Mouse (Mus musculus) MEL (cell line): Measurements from ENCODE around the gene Sbp. TPM values are rescaled to one million over a fixed set of nuclear protein-coding genes. Genes with fewer than 3 reads are reported as not detected.
A peak's percentile ranks its signal among the peaks of the same experiment; 100 is the strongest.
"Not testable (repeated sequence)": the region's sequence is repeated elsewhere in the genome, so short reads cannot be mapped to it uniquely, and the experiment has no call there.

ENCODE experiments used
- DNase-seq: peaks from one replicate; pipeline ENCODE4 v3.0.0; 2011; ENCODE audit warnings: low read depth, low spot score
- H3K27ac ChIP-seq: 2 replicates; pipeline ENCODE4 v1.5.1; 2012; ENCODE audit warnings: low read depth, mild to moderate bottlenecking, control low read depth, low read length, moderate library complexity; ENCODE audit not compliant: control insufficient read depth
- H3K27me3 ChIP-seq, 2 experiments: fragments of 150-350 bp in 1 of 2; sonication (generic) in 1 of 2; 2 replicates each; pipeline ENCODE4 v1.6.1; 2012; ENCODE audit warnings: low read length in 2 of 2, mild to moderate bottlenecking in 2 of 2, improper control_type of control experiment in 1 of 2, moderate library complexity in 1 of 2; ENCODE audit not compliant: insufficient read depth in 2 of 2, control insufficient read depth in 1 of 2
- H3K36me3 ChIP-seq, 2 experiments: 2 replicates each; pipeline ENCODE4 v1.6.1; 2012 to 2014; ENCODE audit warnings: low read length in 2 of 2, improper control_type of control experiment in 1 of 2, inconsistent platforms in 1 of 2, mild to moderate bottlenecking in 1 of 2; ENCODE audit not compliant: insufficient read depth in 2 of 2, control insufficient read depth in 1 of 2
- H3K4me1 ChIP-seq, 2 experiments: fragments of 150-350 bp in 1 of 2; sonication (generic) in 1 of 2; 2 replicates each; pipeline ENCODE4 v1.6.1; 2012; ENCODE audit warnings: low read length in 2 of 2, improper control_type of control experiment in 1 of 2, mild to moderate bottlenecking in 1 of 2; ENCODE audit not compliant: insufficient read depth in 2 of 2, control insufficient read depth in 1 of 2
- H3K4me3 ChIP-seq, 2 experiments: fragments of 150-350 bp in 1 of 2; sonication (generic) in 1 of 2; 2 replicates each; pipeline ENCODE4 v1.5.1; 2012; ENCODE audit warnings: low read depth in 2 of 2, low read length in 2 of 2, mild to moderate bottlenecking in 2 of 2, moderate library complexity in 2 of 2, control low read depth in 1 of 2, improper control_type of control experiment in 1 of 2; ENCODE audit not compliant: control insufficient read depth in 1 of 2, insufficient read depth in 1 of 2
- H3K79me2 ChIP-seq: 2 replicates; pipeline ENCODE4 v1.6.1; 2012; ENCODE audit warnings: mild to moderate bottlenecking, low read length, moderate library complexity; ENCODE audit not compliant: control insufficient read depth, poor library complexity, insufficient read depth
- H3K9ac ChIP-seq: 2 replicates; pipeline ENCODE4 v1.6.1; 2012; ENCODE audit warnings: low read depth, mild to moderate bottlenecking, control low read depth, low read length, moderate library complexity; ENCODE audit not compliant: control insufficient read depth, poor library complexity, severe bottlenecking
- H3K9me3 ChIP-seq: fragments of 150-350 bp; sonication (generic); replicated peaks from 2 replicates; pipeline ENCODE4 v1.6.1; 2012; ENCODE audit warnings: mild to moderate bottlenecking, low read length, improper control_type of control experiment, moderate library complexity; ENCODE audit not compliant: insufficient read depth
- BHLHE40 ChIP-seq: IDR thresholded peaks from 2 replicates; pipeline ENCODE4 v1.6.1; 2012; ENCODE audit warnings: low read depth, mild to moderate bottlenecking, inconsistent platforms, low read length, improper control_type of control experiment, borderline replicate concordance
- CHD2 ChIP-seq: IDR thresholded peaks from 2 replicates; pipeline ENCODE4 v1.6.1; 2011; ENCODE audit warnings: low read length, improper control_type of control experiment
- CTCF ChIP-seq, 3 experiments: IDR thresholded peaks in 2 of 3; conservative IDR thresholded peaks in 1 of 3; 2 replicates each; pipeline ENCODE4 v1.5.1; 2011 to 2012; ENCODE audit warnings: low read length in 3 of 3, low read depth in 2 of 3, mild to moderate bottlenecking in 2 of 3, improper control_type of control experiment in 1 of 3, inconsistent platforms in 1 of 3, mixed read lengths in 1 of 3, moderate library complexity in 1 of 3; ENCODE audit not compliant: control insufficient read depth in 1 of 3, insufficient read depth in 1 of 3, poor library complexity in 1 of 3, severe bottlenecking in 1 of 3
- E2F4 ChIP-seq: IDR thresholded peaks from 2 replicates; pipeline ENCODE4 v1.6.1; 2011; ENCODE audit warnings: low read depth, low read length, improper control_type of control experiment, borderline replicate concordance
- EP300 ChIP-seq, 2 experiments: IDR thresholded peaks; 2 replicates each; pipeline ENCODE4 v1.6.1; 2011; ENCODE audit warnings: improper control_type of control experiment in 2 of 2, low read length in 2 of 2, low read depth in 1 of 2, mild to moderate bottlenecking in 1 of 2
- ETS1 ChIP-seq: IDR thresholded peaks from 2 replicates; pipeline ENCODE4 v1.6.1; 2012; ENCODE audit warnings: low read depth, mild to moderate bottlenecking, inconsistent platforms, low read length, improper control_type of control experiment, moderate library complexity
- GABPA ChIP-seq: IDR thresholded peaks from 2 replicates; pipeline ENCODE4 v1.6.1; 2012; ENCODE audit warnings: low read depth, mild to moderate bottlenecking, inconsistent platforms, low read length, improper control_type of control experiment, moderate library complexity
- HCFC1 ChIP-seq: IDR thresholded peaks from 2 replicates; pipeline ENCODE4 v1.6.1; 2012; ENCODE audit warnings: low read depth, mild to moderate bottlenecking, inconsistent platforms, low read length, improper control_type of control experiment, moderate library complexity
- JUND ChIP-seq: IDR thresholded peaks from 2 replicates; pipeline ENCODE4 v1.6.1; 2011; ENCODE audit warnings: low read depth, mild to moderate bottlenecking, improper control_type of control experiment, low read length
- KAT2A ChIP-seq: conservative IDR thresholded peaks from 2 replicates; pipeline ENCODE4 v1.6.1; 2012; ENCODE audit warnings: low read depth, low read length, improper control_type of control experiment, inconsistent platforms
- MAX ChIP-seq: IDR thresholded peaks from 2 replicates; pipeline ENCODE4 v1.6.1; 2011; ENCODE audit warnings: low read length, improper control_type of control experiment
- MAZ ChIP-seq: IDR thresholded peaks from 2 replicates; pipeline ENCODE4 v1.6.1; 2012; ENCODE audit warnings: low read depth, mild to moderate bottlenecking, inconsistent platforms, low read length, improper control_type of control experiment
- MEF2A ChIP-seq: IDR thresholded peaks from 2 replicates; pipeline ENCODE4 v1.6.1; 2014; ENCODE audit warnings: low read depth, mild to moderate bottlenecking, inconsistent platforms, low read length, improper control_type of control experiment; ENCODE audit not compliant: poor library complexity, insufficient replicate concordance, severe bottlenecking; ENCODE audit errors: extremely low read depth
- POLR2A ChIP-seq, 2 experiments: IDR thresholded peaks; 2 replicates each; pipeline ENCODE4 v1.6.1; 2011 to 2012; ENCODE audit warnings: low read length in 2 of 2, mild to moderate bottlenecking in 2 of 2, control low read depth in 1 of 2, improper control_type of control experiment in 1 of 2, low read depth in 1 of 2, moderate library complexity in 1 of 2; ENCODE audit not compliant: control insufficient read depth in 1 of 2, insufficient read depth in 1 of 2, poor library complexity in 1 of 2
- POLR2AphosphoS5 ChIP-seq: IDR thresholded peaks from 2 replicates; pipeline ENCODE4 v1.6.1; 2012; ENCODE audit warnings: low read depth, borderline replicate concordance, mild to moderate bottlenecking, inconsistent platforms, low read length, moderate library complexity, mixed read lengths
- RAD21 ChIP-seq: IDR thresholded peaks from 2 replicates; pipeline ENCODE4 v1.6.1; 2011; ENCODE audit warnings: mild to moderate bottlenecking, low read depth, low read length, improper control_type of control experiment
- SIN3A ChIP-seq: IDR thresholded peaks from 2 replicates; pipeline ENCODE4 v1.6.1; 2012; ENCODE audit warnings: low read length, improper control_type of control experiment, inconsistent platforms
- UBTF ChIP-seq: IDR thresholded peaks from 2 replicates; pipeline ENCODE4 v1.6.1; 2012; ENCODE audit warnings: low read depth, mild to moderate bottlenecking, inconsistent platforms, low read length, improper control_type of control experiment, moderate library complexity, borderline replicate concordance; ENCODE audit not compliant: insufficient read depth
- USF1 ChIP-seq: IDR thresholded peaks from 2 replicates; pipeline ENCODE4 v1.6.1; 2014; ENCODE audit warnings: low read depth, mild to moderate bottlenecking, inconsistent platforms, low read length, improper control_type of control experiment, moderate library complexity
- USF2 ChIP-seq, 2 experiments: IDR thresholded peaks; 2 replicates each; pipeline ENCODE4 v1.6.1; 2011 to 2012; ENCODE audit warnings: improper control_type of control experiment in 2 of 2, low read length in 2 of 2, borderline replicate concordance in 1 of 2, inconsistent platforms in 1 of 2, low read depth in 1 of 2, mild to moderate bottlenecking in 1 of 2; ENCODE audit not compliant: insufficient read depth in 1 of 2
- ZMIZ1 ChIP-seq: IDR thresholded peaks from 2 replicates; pipeline ENCODE4 v1.6.1; 2012; ENCODE audit warnings: low read depth, mild to moderate bottlenecking, inconsistent platforms, low read length, improper control_type of control experiment, moderate library complexity
- ZNF384 ChIP-seq: IDR thresholded peaks from 2 replicates; pipeline ENCODE4 v1.6.1; 2012; ENCODE audit warnings: low read depth, mild to moderate bottlenecking, inconsistent platforms, low read length, improper control_type of control experiment
- polyA plus RNA-seq, 2 experiments: library from polyadenylated mRNA; stranded (reverse) in 1 of 2; unstranded in 1 of 2; fragments of >175 nt in 1 of 2; fragments of >200 nt in 1 of 2; gene quantifications; 2 replicates each; pipeline versions ENCODE4 v1.2.1 to v1.2.4; 2012; ENCODE audit warnings: low replicate concordance in 2 of 2, low read depth in 1 of 2; ENCODE audit not compliant: insufficient read length in 2 of 2, insufficient read depth in 1 of 2, missing spikeins in 1 of 2
- total RNA-seq: library from RNA; depleted of rRNA; stranded (reverse); fragments of 300-350 nt; gene quantifications from 2 replicates; pipeline ENCODE4 v1.2.3, GENCODE M21; 2012

Sbp gene
- total and polyA plus RNA-seq, 3 experiments: not detected

GRCm38 (mm10) chr17:23925090-23925493 is 16.4 kb upstream of the Sbp start (continued):
- TF ChIP-seq UBTF (no peak), POLR2A (IDR thresholded peaks at IDR 0.05; ENCODE audit: control insufficient read depth in 1 of 2, insufficient read depth in 1 of 2, low read depth in 1 of 2, low read length in 2 of 2, poor library complexity in 1 of 2) (peak in 1 of 2 experiments; percentile 34; a peak in 2 of 4 replicates), MAZ (peak; percentile 14), MEF2A (no peak), ETS1 (no peak), GABPA (no peak), ZMIZ1 (no peak)
- TF ChIP-seq, all 39 proteins: peak for 5

DNA sequence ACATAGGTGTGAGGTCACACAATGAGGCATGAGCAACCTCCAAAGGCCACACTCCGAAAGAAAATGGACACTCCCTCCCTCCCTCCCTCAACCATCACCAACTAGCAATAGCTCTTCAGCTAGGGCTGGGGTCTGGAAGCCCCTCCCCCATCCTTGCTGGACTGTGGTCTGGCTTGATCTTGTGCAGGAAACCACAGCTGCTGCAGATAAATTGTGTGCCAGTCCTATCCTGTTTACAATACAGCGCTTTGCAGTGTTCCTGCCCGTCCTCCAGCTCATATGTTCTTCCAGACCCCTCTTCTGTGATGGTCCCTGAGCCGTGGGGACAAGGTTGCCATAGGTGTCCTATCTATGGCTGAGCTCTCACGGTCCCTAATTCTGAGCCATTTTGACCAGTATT is 10.3 kb upstream of the Sbp start:
- peaks cover 0 to 6% of the 10 kb centered on the region in 2 experiments; a peak in 2 of 4 replicates for H3K27me3 ChIP-seq
- H3K79me2 ChIP-seq: no peaks in the 10 kb centered on the region

DNA sequence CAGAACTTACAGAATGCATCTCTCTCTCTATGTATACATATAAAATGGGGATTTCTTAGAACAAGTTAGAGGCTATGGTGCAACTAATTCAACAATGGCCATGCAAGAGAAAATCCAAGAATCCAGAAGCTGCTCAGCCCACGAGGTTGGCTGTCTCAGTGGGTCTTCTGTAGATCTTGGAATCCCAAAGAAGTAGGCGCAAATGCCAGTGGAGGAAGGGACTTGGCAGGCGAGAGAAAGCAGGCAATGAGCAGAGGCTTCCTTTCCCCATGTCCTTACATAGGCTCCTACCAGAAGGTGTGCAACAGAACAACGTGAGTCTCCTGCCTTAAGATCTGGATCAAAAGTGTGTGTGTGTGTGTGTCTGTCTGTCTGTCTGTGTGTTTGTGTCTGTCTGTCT is 6.0 kb downstream of the Sbp start:
- H3K4me3 ChIP-seq, H3K36me3 ChIP-seq, H3K9me3 ChIP-seq, DNase-seq, H3K4me1 ChIP-seq, H3K9ac ChIP-seq, H3K79me2 ChIP-seq, H3K27ac ChIP-seq, H3K27me3 ChIP-seq: not testable (repeated sequence)

More for the DNA sequence above, 10.3 kb upstream of the Sbp start:
- Histone ChIP-seq H3K4me3 (no peak overlapping the region), H3K9me3 (no peaks in the 10 kb centered on the region), H3K4me1 (no peaks in the 10 kb centered on the region), H3K27ac (no peak overlapping the region), H3K9ac (no peak overlapping the region), H3K36me3 (no peaks in the 10 kb centered on the region)
- no peak for DNase-seq
- TF ChIP-seq ETS1 (no peak), USF1 (no peak), RAD21 (no peak), MAX (no peak), CHD2 (no peak)

- Histone ChIP-seq H3K9ac (no peak overlapping the region), H3K36me3 (no peaks in the 10 kb centered on the region), H3K79me2 (no peaks in the 10 kb centered on the region), H3K4me3 (no peak overlapping the region), H3K9me3 (no peaks in the 10 kb centered on the region), H3K27ac (no peak overlapping the region), H3K27me3 (0 out of 4 replicates have a peak, but pooled peaks cover 0 to 1% of the 10 kb centered on the region in 2 experiments), H3K4me1 (no peaks in the 10 kb centered on the region)
- DNase-seq: no peak
- TF ChIP-seq UBTF (no peak), RAD21 (no peak), SIN3A (no peak), MEF2A (no peak), POLR2AphosphoS5 (no peak), EP300 (IDR thresholded peaks at IDR 0.05; ENCODE audit: low read depth in 1 of 2, low read length in 2 of 2) (no peak), ZMIZ1 (no peak), CTCF (IDR thresholded peaks at IDR 0.05 in 2 of 3, conservative IDR thresholded peaks at IDR 0.05 in 1 of 3; ENCODE audit: control insufficient read depth in 1 of 3, insufficient read depth in 1 of 3, low read depth in 2 of 3, low read length in 3 of 3, poor library complexity in 1 of 3, severe bottlenecking in 1 of 3) (no peak), HCFC1 (no peak), POLR2A (IDR thresholded peaks at IDR 0.05; ENCODE audit: control insufficient read depth in 1 of 2, insufficient read depth in 1 of 2, low read depth in 1 of 2, low read length in 2 of 2, poor library complexity in 1 of 2) (no peak), CHD2 (no peak), USF2 (IDR thresholded peaks at IDR 0.05; ENCODE audit: borderline replicate concordance in 1 of 2, insufficient read depth in 1 of 2, low read depth in 1 of 2, low read length in 2 of 2) (no peak), E2F4 (no peak), ZNF384 (no peak), BHLHE40 (no peak), KAT2A (no peak), JUND (no peak)
Observed at GRCm38 (mm10) chr17:23949068-23949467, 7.6 kb downstream of the Sbp start.
